Mouse (Mus musculus): ENCODE data around the gene Trib2. TPM values are rescaled to one million over a fixed set of nuclear protein-coding genes. Genes with fewer than 3 reads are reported as not detected.

Gene Trib2
- polyA plus RNA-seq, 1 experiment, result 2.5 TPM

DNA sequence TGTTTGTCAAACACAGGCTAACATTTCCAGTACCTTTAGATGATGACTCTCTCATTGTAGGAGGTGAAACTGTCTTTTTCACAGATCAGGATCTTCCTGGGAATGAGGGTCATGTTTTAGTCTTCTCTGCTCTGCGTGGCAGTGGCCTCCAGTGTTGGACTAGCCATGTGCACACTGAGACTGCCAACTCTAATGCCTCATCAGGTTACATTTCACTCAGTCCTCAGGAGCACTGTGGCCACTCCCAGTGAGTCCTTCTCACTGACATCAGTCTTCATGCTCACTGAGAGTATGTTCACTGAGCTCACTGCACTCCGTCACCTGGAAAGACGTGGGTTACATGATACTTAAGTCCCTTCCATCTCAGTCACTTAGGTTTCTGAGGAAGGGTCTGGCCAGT is 14.0 kb upstream of the Trib2 start:
- Histone ChIP-seq H3K4me3 (ENCODE audit: low read depth, low read length) (no peak overlapping the region), H3K27ac (ENCODE audit: insufficient read depth, low read depth, low read length) (no peak overlapping the region), H3K4me1 (ENCODE audit: control insufficient read depth, insufficient read depth, insufficient read length, low read length) (no peaks in the 10 kb centered on the region), H3K27me3 (ENCODE audit: control insufficient read depth, insufficient read depth, low read length) (no peaks in the 10 kb centered on the region), H3K36me3 (ENCODE audit: control insufficient read depth, insufficient read depth, low read length) (no peaks in the 10 kb centered on the region)
- TF ChIP-seq POLR2A (IDR thresholded peaks at IDR 0.05; ENCODE audit: low read depth, low read length) (no peak), CTCF (IDR thresholded peaks at IDR 0.05; ENCODE audit: extremely low read depth, insufficient read length, insufficient replicate concordance, low read depth, low read length) (no peak)
- WGBS, result 85% methylated on average over 3 of the region's 3 CpGs

DNA sequence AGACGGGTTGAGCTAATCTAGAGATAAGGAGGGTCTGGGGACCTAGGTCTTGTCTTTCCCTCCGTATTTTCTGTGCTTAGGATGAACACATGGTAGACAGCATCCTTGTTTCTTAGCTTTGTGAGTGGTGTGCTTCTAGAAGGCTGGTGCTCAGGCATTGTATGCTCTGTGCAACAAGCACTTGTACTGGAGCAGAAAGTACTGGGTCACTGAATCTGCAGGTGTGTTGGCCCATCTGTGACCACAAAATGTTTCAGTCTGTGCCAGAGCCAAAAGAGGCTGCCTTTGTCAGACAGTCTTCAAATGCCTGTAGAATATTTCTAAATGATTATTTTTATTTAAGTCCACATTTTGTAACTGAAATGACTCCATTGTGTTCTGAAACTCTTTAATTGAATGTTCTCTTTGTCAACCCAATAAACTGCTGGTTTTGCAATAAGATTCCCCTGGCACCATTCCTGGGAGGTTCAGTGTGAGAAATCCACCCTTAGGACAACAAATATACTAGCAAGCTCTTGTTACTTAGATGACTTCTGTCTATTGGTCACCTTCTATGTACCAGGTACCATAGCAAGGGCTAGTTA is 12.2 kb upstream of the Trib2 start:
- no peaks in the 10 kb centered on the region for H3K4me1 ChIP-seq (ENCODE audit: control insufficient read depth, insufficient read depth, insufficient read length, low read length)
- H3K27me3 ChIP-seq (ENCODE audit: control insufficient read depth, insufficient read depth, low read length), result no peaks in the 10 kb centered on the region
- no peak for TF ChIP-seq CTCF (IDR thresholded peaks at IDR 0.05; ENCODE audit: extremely low read depth, insufficient read length, insufficient replicate concordance, low read depth, low read length)
- no peak for TF ChIP-seq POLR2A (IDR thresholded peaks at IDR 0.05; ENCODE audit: low read depth, low read length)
- no peak overlapping the region for H3K27ac ChIP-seq (ENCODE audit: insufficient read depth, low read depth, low read length)
- 56% methylated on average over 2 of the region's 2 CpGs for WGBS
- H3K4me3 ChIP-seq (ENCODE audit: low read depth, low read length), result no peak overlapping the region
- H3K36me3 ChIP-seq (ENCODE audit: control insufficient read depth, insufficient read depth, low read length), result no peaks in the 10 kb centered on the region

DNA sequence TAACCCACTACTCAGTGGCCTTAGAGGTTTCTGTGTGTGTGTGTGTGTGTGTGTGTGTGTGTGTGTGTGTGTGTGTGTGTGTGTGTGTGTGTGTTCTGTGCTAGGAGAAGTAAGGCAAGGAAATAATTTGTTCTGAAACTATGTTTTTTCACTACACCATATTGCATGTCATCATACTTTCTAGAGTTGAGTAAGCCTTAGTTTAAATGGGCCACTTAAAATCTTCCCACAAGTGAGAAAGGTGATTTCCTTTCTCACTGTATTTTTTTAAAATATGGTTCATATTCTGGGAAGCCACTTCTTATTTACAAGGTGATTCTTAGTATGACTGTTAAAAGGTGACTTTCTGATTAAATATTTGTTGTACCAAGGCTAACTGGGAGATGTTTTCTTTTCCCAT is 4.3 kb upstream of the Trib2 start:
- H3K27ac ChIP-seq (ENCODE audit: insufficient read depth, low read depth, low read length), result no peak overlapping the region
- H3K36me3 ChIP-seq (ENCODE audit: control insufficient read depth, insufficient read depth, low read length), result no peaks in the 10 kb centered on the region

DNA sequence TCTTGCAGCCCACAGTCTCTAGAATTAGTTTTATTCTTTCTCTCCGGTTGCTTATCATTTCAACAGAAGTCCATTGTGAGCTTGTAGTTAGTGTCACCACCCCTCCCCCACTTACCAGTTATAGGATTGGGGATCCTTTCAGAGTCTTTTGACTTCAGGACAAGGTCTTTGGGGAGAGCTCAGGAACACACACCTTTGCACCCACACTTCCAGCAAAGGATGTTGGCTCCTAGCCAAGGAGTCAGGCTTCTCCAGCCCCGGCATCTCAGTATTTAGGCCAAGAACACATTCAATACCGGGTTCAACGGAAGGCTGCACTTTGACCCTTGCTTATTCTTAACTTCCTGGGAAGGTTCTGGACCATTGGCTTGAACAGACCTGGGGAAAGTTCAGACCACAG is 643 bp upstream of the Trib2 start:
- 12% methylated on average over 4 of the region's 4 CpGs for WGBS

More for the DNA sequence above, 4.3 kb upstream of the Trib2 start:
- Histone ChIP-seq H3K4me1 (ENCODE audit: control insufficient read depth, insufficient read depth, insufficient read length, low read length) (no peaks in the 10 kb centered on the region), H3K27me3 (ENCODE audit: control insufficient read depth, insufficient read depth, low read length) (no peaks in the 10 kb centered on the region), H3K4me3 (ENCODE audit: low read depth, low read length) (no peak overlapping the region)
- no peak for TF ChIP-seq POLR2A (IDR thresholded peaks at IDR 0.05; ENCODE audit: low read depth, low read length)
- TF ChIP-seq CTCF (IDR thresholded peaks at IDR 0.05; ENCODE audit: extremely low read depth, insufficient read length, insufficient replicate concordance, low read depth, low read length), result no peak

DNA sequence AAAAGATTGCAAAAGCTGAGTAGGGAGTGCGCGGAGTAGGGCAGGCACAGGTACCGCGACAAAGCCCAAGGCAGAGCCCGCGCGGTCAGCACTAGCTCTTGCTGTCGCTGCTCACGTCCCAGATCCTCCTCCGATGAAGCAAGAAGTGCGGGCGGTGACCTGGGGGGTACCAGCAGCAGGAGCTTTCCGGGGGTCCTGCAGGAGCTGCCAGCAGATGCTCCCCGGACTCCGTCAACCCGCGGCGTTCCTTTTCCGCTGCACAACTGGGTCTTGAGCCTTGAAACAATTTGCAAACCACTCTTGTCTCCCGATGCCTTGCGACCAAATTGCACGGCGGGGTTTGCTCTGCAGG is 492 bp downstream of the Trib2 start:
- H3K27ac ChIP-seq (ENCODE audit: insufficient read depth, low read depth, low read length), result peak overlapping the region; percentile 52; the same call in 1 of the 2 replicates
- H3K4me1 ChIP-seq (ENCODE audit: control insufficient read depth, insufficient read depth, insufficient read length, low read length), result no peaks in the 10 kb centered on the region
- H3K27me3 ChIP-seq (ENCODE audit: control insufficient read depth, insufficient read depth, low read length), result no peaks in the 10 kb centered on the region
- H3K4me3 ChIP-seq (ENCODE audit: low read depth, low read length), result peak overlapping the region; percentile 78
- no peak for TF ChIP-seq POLR2A (IDR thresholded peaks at IDR 0.05; ENCODE audit: low read depth, low read length)
- TF ChIP-seq CTCF (IDR thresholded peaks at IDR 0.05; ENCODE audit: extremely low read depth, insufficient read length, insufficient replicate concordance, low read depth, low read length), result no peak
- H3K36me3 ChIP-seq (ENCODE audit: control insufficient read depth, insufficient read depth, low read length), result no peaks in the 10 kb centered on the region
- whole genome bisulfite sequencing, result 3% methylated on average over 23 of the region's 23 CpGs

More for the DNA sequence above, 643 bp upstream of the Trib2 start:
- TF ChIP-seq POLR2A (IDR thresholded peaks at IDR 0.05; ENCODE audit: low read depth, low read length), result no peak
- H3K36me3 ChIP-seq (ENCODE audit: control insufficient read depth, insufficient read depth, low read length), result no peaks in the 10 kb centered on the region
- no peaks in the 10 kb centered on the region for H3K4me1 ChIP-seq (ENCODE audit: control insufficient read depth, insufficient read depth, insufficient read length, low read length)
- no peak overlapping the region; the same call in 1 of the 2 replicates for H3K27ac ChIP-seq (ENCODE audit: insufficient read depth, low read depth, low read length)
- no peaks in the 10 kb centered on the region for H3K27me3 ChIP-seq (ENCODE audit: control insufficient read depth, insufficient read depth, low read length)
- H3K4me3 ChIP-seq (ENCODE audit: low read depth, low read length), result peak overlapping the region; percentile 78

DNA sequence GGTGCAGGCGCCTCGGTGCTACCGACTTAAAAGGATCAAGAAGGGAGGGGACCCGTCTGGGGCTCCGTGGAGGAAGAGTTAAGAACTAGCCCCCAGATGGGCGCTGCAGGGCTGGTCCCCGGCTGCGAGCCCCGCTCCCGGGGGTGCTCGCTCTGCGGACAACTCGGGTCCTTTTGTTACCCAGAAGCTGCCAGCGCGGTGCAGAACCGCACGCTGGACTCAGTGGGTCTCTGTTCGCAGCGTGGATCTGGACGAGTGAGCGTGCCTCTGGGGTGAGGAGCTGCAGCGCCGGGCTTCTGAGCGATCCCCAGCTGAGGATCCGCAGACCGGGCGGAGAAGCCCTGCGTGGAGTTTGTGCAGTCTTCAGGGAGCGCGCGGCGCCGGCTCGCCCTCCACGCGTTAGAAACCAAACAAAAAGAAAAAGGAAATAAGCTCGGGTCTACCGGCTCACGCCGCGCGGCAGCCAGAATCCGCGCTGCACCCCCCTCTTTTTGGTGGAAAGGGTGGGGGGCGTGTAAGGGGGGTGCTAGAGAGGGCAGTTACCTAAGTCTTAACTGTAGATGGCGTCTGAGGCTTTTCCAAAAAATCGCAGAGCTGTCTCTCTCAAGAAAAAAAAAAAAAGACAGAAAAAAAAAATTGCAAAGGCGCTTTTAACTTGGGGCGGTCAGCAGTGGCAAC is 1.0 kb downstream of the Trib2 start:
- H3K4me3 ChIP-seq (ENCODE audit: low read depth, low read length), result peak overlapping the region; percentile 78
- no peaks in the 10 kb centered on the region for H3K27me3 ChIP-seq (ENCODE audit: control insufficient read depth, insufficient read depth, low read length)
- TF ChIP-seq CTCF (IDR thresholded peaks at IDR 0.05; ENCODE audit: extremely low read depth, insufficient read length, insufficient replicate concordance, low read depth, low read length), result no peak
- no peak for TF ChIP-seq POLR2A (IDR thresholded peaks at IDR 0.05; ENCODE audit: low read depth, low read length)
- H3K36me3 ChIP-seq (ENCODE audit: control insufficient read depth, insufficient read depth, low read length), result no peaks in the 10 kb centered on the region
- 2% methylated on average over 49 of the region's 49 CpGs for WGBS
- H3K4me1 ChIP-seq (ENCODE audit: control insufficient read depth, insufficient read depth, insufficient read length, low read length), result no peaks in the 10 kb centered on the region
- H3K27ac ChIP-seq (ENCODE audit: insufficient read depth, low read depth, low read length), result peak overlapping the region; percentile 72

DNA sequence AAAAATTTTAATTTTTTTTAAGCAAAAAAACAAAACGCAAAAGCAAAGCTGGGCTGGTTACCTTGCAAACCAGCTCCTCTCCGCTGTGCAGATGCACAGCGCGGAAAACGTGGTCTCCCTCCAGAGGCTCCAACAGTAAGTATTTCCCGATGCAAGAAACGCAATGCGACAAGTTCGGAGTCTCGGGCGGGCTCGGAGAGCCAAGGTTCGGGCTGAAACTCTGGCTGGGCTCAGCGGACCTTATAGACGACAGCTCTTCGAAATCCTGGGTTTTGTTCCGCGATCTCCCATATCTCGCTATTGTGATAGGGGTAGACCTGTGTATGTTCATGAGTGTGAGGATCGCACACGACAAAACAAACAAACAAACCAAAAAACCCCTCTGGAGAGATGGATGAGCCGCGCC is 1.5 kb downstream of the Trib2 start:
- TF ChIP-seq CTCF (IDR thresholded peaks at IDR 0.05; ENCODE audit: extremely low read depth, insufficient read length, insufficient replicate concordance, low read depth, low read length) (no peak), POLR2A (IDR thresholded peaks at IDR 0.05; ENCODE audit: low read depth, low read length) (no peak)
- 2% methylated on average over 23 of the region's 23 CpGs for WGBS

More for the DNA sequence above, 1.5 kb downstream of the Trib2 start:
- Histone ChIP-seq H3K4me3 (ENCODE audit: low read depth, low read length) (peak overlapping the region; percentile 78), H3K4me1 (ENCODE audit: control insufficient read depth, insufficient read depth, insufficient read length, low read length) (no peaks in the 10 kb centered on the region), H3K27me3 (ENCODE audit: control insufficient read depth, insufficient read depth, low read length) (no peaks in the 10 kb centered on the region), H3K36me3 (ENCODE audit: control insufficient read depth, insufficient read depth, low read length) (no peaks in the 10 kb centered on the region), H3K27ac (ENCODE audit: insufficient read depth, low read depth, low read length) (peak overlapping the region; percentile 72)

Measured in small intestine, adult 2 months (tissue).